Mouse (Mus musculus) retina, embryonic 14.5 days (tissue): ENCODE measurements around the gene Trappc3l.

Source experiments
- DNase-seq: peaks from one replicate; pipeline ENCODE4 v3.0.0-alpha.2; 2015; ENCODE audit warnings: low spot score

The Trappc3l gene

DNA sequence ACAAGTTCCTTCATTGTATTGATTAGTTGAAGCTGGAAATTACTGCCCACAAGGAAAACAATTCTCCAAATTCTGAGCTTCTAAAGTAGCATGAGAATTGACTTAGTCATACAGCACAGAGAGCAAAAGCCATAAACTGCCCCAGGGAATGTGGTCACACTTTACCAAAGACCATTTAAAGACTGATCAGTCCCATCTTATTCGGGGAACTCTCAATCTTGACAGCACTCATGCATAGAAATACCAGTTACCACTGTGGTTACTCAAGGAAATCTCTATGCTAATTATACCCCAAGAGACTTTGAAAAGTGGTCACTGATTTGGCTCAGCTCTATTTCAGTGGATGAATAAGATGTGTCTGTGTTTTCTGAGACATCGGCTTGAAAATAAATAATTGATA is 57.8 kb downstream of the Trappc3l start:
- DNase-seq, result peak; percentile 49

DNA sequence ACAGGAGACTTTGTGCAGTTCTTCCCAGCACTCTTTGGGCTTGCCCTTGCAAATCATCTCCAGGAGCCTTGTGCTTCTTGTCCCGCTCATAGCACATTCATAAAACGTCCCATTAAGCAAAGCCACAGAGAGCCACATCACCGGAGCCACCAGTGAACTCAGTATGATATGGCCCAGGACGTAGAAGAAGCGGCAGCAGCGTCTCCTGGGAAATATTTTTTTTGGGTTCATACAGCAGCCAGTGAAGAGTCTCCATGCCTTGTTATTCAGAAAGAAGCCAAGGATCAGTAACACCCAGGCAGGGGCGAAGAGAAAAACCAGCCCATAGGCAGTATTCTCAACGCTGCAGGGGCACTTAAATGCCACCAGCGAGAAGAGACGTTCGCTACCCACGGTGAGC is 58.6 kb downstream of the Trappc3l start:
- peak; percentile 13 for DNase-seq

DNA sequence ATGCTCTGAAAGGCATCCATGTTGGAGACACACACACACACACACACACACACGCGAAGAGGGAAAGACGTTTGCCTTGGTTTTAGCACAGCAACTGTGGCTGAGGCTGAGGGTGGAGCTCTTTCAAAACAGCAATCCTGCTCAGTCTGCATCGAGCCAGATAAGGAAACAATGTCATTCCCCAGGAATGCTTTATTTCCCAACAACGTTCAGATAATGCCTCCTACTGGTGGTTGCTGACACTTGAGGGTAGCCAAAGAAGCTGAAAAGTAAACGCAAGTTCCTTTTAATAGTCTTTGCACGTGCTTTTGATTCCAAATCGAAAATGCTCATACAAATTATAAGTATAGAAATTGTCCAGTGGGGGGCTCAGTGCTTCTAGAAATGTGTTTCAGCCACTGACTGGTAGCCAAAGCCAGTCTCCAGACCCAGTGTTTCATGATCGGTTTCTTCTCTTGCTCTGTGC is 59.1 kb downstream of the Trappc3l start, which contains the start of gene Calhm5:
Gene Calhm5 (minus strand): TSS at position 102 of the 466 bp plus-strand sequence.
- peak; percentile 45 for DNase-seq

DNA sequence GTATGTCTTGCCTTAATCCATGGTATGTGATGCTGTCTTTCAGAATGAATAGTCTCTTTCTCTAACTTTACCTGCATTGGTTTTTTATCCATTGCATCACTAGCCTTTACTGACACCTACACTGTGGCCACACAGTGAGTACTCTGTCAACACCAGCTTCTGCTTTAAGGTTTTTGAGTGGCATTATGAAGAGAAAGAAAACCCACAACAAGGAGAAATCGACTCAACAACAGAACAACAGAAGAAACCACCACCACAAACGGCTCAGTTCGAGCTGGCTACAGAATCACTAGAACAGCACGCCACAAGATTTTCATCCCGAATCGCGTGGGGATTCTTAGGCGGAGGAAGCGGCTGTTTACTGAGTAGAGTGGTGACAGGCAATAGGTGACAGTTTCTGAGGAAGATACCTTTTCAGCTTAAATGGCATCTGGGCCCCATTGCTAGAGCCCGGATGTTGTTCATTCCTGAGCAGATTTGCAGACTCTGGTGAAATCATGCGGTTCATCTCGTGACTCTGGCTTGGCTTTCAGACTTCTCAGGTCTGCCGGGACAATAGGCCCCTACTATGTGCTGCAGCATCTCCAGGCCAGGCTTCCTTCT is 73.6 kb downstream of the Trappc3l start:
- DNase-seq, result no peak

GRCm38 (mm10) chr10:34111964-34112738 is 74.8 kb downstream of the Trappc3l start:
- no peak for DNase-seq

DNA sequence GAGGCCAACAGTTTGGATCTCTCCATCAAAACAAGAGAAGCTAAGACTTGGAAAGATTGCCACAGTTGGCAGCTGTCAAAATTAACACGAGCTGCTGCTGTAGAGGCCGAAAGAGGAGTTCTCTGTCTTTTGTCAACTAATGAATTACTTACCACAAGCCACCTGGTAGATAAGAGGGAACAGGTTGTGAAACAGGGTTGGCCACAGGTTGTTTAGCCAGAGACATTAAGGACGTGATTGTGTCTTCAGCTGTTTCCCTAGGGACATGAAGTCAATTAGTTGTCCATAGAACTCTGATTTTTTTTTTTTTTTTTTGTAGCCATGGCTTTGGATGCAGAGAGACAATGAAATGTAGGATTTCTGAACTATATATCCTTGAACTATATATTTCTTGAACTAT is 79.7 kb downstream of the Trappc3l start:
- no peak for DNase-seq

DNA sequence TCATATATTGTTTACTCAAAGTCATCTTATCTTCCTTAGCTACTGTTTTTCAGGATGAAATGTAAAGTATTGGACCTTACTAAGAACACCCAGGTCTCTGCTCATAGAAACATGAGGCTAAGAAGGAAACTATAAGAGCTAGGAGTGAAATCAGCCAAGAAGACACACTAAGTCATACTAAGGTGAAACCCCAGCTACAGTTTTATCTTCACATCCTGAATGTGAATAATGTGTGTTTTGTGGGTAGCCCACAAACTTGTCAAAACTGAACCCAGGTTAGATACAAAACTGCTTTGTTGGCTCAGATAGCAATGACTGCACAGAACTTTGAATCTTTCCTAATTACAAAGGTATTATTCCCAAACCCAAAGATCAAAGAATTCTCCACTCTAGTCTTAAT is 80.4 kb downstream of the Trappc3l start:
- DNase-seq, result no peak

DNA sequence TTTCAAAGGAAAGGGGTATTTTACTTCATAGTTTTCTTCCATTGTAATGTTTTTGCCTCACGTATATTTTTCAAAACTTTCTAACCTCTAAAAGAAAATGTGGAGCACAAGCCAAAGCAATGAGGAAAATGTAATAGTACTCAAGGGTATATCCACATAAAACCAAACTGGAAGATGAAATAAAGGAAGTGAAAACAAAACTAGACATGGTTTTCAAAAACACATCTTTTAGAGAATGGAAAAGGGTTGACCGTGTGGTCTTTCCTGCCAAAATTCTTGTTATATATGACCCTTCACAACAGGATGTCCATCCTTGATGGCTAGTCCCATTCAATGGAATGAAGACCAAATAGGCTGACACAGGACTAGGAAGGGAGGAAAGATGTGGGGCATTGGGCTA is 81.0 kb downstream of the Trappc3l start:
- DNase-seq, result no peak

- DNase-seq, result peak; percentile 48
Measured at GRCm38 (mm10) chr10:34127392-34128378, 90.3 kb downstream of the Trappc3l start, which contains the start of gene Calhm6. Calhm6 (minus strand) TSS chr10:34127984.

- no peak for DNase-seq
Measured at GRCm38 (mm10) chr10:34128391-34128790, 91.0 kb downstream of the Trappc3l start.

GRCm38 (mm10) chr10:34131356-34131755 is 94.0 kb downstream of the Trappc3l start:
- no peak for DNase-seq

DNA sequence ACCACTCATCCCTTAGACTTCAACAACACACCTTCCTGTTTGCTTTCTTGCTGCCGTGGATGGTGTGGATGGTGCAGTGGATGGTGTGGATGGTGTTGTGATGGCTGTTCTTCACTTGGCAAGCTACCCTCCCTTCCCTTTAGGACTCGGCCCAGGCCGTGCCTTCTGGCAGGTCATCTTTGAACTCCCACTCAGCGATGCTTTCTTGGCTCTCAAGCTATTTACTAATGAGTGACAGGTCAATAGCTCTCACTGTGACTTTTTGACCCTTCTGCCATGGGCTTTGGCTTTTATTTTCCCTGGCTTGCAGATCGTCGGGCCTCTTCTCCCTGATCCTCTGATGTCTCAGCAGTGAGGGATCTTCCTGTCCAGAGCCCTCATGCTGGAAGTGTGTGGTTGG is 99.0 kb downstream of the Trappc3l start:
- DNase-seq, result no peak

- DNase-seq, result no peak
Measured at GRCm38 (mm10) chr10:34138027-34138426, 100.6 kb downstream of the Trappc3l start.

- no peak for DNase-seq
Measured at GRCm38 (mm10) chr10:34139768-34140167, 102.4 kb downstream of the Trappc3l start.

- DNase-seq, result no peak
Measured at GRCm38 (mm10) chr10:34141693-34142092, 104.3 kb downstream of the Trappc3l start.

DNA sequence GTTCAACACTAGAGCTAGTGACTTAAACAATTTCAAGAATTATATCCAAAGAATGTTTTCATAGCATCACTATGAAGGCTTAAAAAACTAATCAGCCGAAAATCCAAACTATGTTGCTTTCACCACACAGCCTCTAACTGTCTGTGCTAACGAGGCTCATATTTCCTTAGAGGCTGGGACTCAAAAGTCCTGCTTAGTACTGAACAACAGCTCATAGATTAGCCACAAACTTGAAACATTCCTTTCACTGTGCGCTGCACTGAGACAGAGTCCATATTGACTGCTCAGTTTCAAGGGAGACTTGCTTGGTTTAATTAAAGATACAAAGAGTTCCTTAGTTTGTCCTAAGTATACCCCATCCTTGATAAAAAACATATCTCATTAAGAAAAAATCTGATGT is 112.4 kb downstream of the Trappc3l start:
- DNase-seq, result no peak

- DNase-seq, result no peak
Measured at GRCm38 (mm10) chr10:34150454-34150853, 113.1 kb downstream of the Trappc3l start.

DNA sequence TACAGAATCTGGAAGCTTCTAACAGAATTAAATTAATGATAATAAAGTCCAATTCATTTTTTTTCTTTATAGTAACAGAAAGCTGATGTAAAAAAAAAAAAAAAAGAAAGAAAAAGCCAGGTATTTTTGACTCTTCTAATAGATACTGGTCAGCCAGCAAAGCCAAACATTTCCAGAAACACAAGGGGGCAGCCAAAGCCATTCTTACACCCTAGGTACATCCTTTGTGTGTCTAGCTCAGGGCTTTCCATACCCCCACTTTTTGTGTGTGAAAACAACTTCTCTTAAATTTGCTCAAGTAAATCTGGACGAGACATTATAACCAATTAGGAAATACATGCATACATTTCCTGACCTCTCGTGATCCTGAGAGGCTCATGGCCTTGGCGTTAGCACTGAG is 114.4 kb downstream of the Trappc3l start:
- DNase-seq, result peak; percentile 5

DNA sequence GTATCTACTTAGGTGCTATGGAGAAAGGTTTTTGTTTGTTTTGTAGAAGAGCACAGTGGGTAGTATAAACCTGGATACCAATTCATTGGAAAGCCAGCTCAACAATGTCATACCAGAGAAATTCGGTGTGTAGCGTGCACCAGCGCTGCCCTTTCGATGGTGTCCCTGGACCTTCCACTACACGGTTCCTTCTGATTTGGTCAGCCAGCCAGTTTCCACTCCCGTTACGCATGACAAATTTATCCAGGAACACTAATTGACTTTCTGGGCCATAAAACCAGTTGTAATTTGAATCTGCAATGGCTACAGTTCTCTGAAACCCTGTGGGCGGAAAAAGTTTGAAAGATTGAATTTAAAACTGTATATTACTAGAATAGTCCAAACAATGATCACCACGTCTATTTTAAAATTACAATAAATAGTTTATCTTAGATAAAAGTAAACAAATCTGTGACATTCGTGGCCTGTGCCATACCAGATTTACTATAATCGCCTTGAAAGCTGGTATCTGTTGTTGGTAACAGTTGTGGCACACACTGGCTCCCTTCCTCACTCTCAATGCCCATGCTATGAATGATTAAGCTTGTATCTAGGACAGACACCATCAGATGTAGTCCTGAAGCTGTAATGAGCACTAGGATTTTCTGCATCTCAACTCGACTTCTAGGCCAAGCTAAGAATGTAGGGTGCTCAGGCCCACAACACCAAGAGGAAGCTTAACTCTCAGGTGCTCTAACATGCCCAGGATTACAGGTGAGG is 118.6 kb downstream of the Trappc3l start:
- DNase-seq, result no peak
